In the genomic region with DNA sequence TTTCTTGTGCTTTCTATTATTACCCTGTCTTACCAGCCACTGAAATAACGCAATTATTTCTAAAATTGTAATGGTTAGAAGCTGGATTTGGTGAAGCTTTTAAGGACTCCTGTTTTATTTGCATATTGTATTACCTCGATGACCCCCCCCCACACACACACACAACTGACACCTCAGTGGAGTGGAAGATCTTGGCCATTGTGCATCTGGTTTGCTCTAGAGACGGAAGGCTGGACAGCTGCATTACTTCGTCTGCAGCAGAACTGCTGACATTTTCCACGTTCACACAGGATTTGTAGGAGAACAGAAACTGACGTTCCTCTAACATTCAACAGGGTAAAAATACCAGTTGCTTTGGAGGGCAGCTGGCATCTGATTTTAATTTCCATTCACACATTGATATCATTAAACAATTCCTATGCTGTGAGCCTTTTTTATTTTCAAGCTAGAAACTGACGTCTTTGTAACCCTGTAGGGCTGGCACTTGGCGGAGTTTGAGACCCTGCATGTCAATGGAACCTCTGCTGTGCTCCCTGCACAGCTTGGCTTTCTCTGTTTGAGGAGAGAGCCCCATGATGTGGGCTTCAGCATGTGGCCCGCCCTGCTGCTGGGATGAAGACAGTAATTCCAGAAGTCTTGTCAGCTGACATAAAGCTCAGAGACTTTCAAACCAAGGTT, we compare ENCODE assay signal across 18 mouse cellular contexts. TPM values are rescaled to one million over a fixed set of nuclear protein-coding genes. Genes with fewer than 3 reads are reported as not detected.
DNase-seq lines count a peak whose midpoint lies in the region; ATAC-seq lines count a peak whose summit lies in the region.
"Had no signal": no experiment of that assay in that cellular context is flagged by ENCODE, and none has a peak within 500 bp of the region (broad histone marks: within the 10 kb centered on the region; RNA-seq: fewer than 3 reads in every experiment).

No protein-coding gene starts in this region.

- no peaks in the 10 kb centered on the region for H3K36me3 ChIP-seq in hindbrain, embryonic 11.5 days (ENCODE audit: control insufficient read depth, insufficient read depth, low read length)
- H3K36me3 ChIP-seq in hindbrain, embryonic 10.5 days, result no peaks in the 10 kb centered on the region
- no peaks in the 10 kb centered on the region for H3K36me3 ChIP-seq in midbrain, embryonic 14.5 days (ENCODE audit: control insufficient read depth, insufficient read depth, low read length)
- H3K36me3 ChIP-seq in midbrain, embryonic 11.5 days (ENCODE audit: control insufficient read depth, insufficient read depth, low read length), result no peaks in the 10 kb centered on the region
- H3K36me3 ChIP-seq in stomach, embryonic 16.5 days (ENCODE audit: control insufficient read depth, insufficient read depth, low read length), result no peaks in the 10 kb centered on the region
- H3K36me3 ChIP-seq: heart, embryonic 13.5 days; kidney, embryonic 15.5 days had no signal

- H3K9me3 ChIP-seq in hindbrain, embryonic 11.5 days (ENCODE audit: control insufficient read depth, low read length), result no peaks in the 10 kb centered on the region; the same call in 1 of the 2 replicates
- H3K9me3 ChIP-seq in hindbrain, embryonic 10.5 days, result peaks cover 3% of the 10 kb centered on the region; the same call in 1 of the 2 replicates
- H3K9me3 ChIP-seq in midbrain, embryonic 14.5 days (ENCODE audit: control insufficient read depth, low read length), result no peaks in the 10 kb centered on the region
- no peaks in the 10 kb centered on the region for H3K9me3 ChIP-seq in midbrain, embryonic 11.5 days (ENCODE audit: control insufficient read depth, low read length)
- peaks cover 4% of the 10 kb centered on the region; the same call in 1 of the 2 replicates for H3K9me3 ChIP-seq in stomach, embryonic 16.5 days (replicated peaks; ENCODE audit: control insufficient read depth, low read length)
- H3K9me3 ChIP-seq: heart, embryonic 13.5 days; kidney, embryonic 15.5 days had no signal

- peak; percentile 12 for DNase-seq in hindbrain, embryonic 11.5 days (ENCODE audit: low spot score)
- DNase-seq in hindbrain, embryonic 10.5 days (ENCODE audit: low spot score), result no peak
- DNase-seq in midbrain, embryonic 14.5 days, result peak; percentile 32
- DNase-seq in midbrain, embryonic 11.5 days (ENCODE audit: low spot score, missing footprints), result no peak
- DNase-seq in forelimb bud, embryonic 11.5 days (ENCODE audit: low read depth, low spot score), result peak; percentile 27
- no peak for DNase-seq in heart, postnatal 36 days
- DNase-seq: adrenal gland, postnatal 25 days; gastrocnemius, postnatal 10 days; right cerebral cortex, postnatal 25 days had no signal

- no peaks in the 10 kb centered on the region for H3K27me3 ChIP-seq in hindbrain, embryonic 11.5 days (ENCODE audit: control insufficient read depth, insufficient read depth, low read length)
- no peaks in the 10 kb centered on the region for H3K27me3 ChIP-seq in hindbrain, embryonic 10.5 days (ENCODE audit: insufficient read depth, poor library complexity, severe bottlenecking)
- H3K27me3 ChIP-seq in midbrain, embryonic 14.5 days (ENCODE audit: control insufficient read depth, insufficient read depth, low read length), result no peaks in the 10 kb centered on the region
- no peaks in the 10 kb centered on the region for H3K27me3 ChIP-seq in midbrain, embryonic 11.5 days (ENCODE audit: control insufficient read depth, insufficient read depth, low read length)
- no peaks in the 10 kb centered on the region for H3K27me3 ChIP-seq in stomach, embryonic 16.5 days (ENCODE audit: control insufficient read depth, insufficient read depth, low read length)
- H3K27me3 ChIP-seq: heart, embryonic 13.5 days; kidney, embryonic 15.5 days; megakaryocyte, embryonic 14.5 days had no signal

- no peak overlapping the region for H3K4me2 ChIP-seq in hindbrain, embryonic 11.5 days (replicated peaks; ENCODE audit: low read depth, low read length)
- no peak overlapping the region for H3K4me2 ChIP-seq in midbrain, embryonic 14.5 days (ENCODE audit: low read length)
- H3K4me2 ChIP-seq in midbrain, embryonic 11.5 days, result no peak overlapping the region
- 0 out of 2 replicates have a peak overlapping the region, but pooled peaks have one; percentile 6 for H3K4me2 ChIP-seq in stomach, embryonic 16.5 days (ENCODE audit: low read depth, low read length)
- H3K4me2 ChIP-seq: heart, embryonic 13.5 days; kidney, embryonic 15.5 days; liver, embryonic 11.5 days had no signal

- H3K4me3 ChIP-seq in hindbrain, embryonic 11.5 days (ENCODE audit: low read depth, low read length), result no peak overlapping the region
- H3K4me3 ChIP-seq in hindbrain, embryonic 10.5 days, result no peak overlapping the region
- no peak overlapping the region for H3K4me3 ChIP-seq in midbrain, embryonic 14.5 days (replicated peaks; ENCODE audit: low read depth, low read length)
- H3K4me3 ChIP-seq in midbrain, embryonic 11.5 days (ENCODE audit: low read depth, low read length), result no peak overlapping the region
- H3K4me3 ChIP-seq in stomach, embryonic 16.5 days (replicated peaks; ENCODE audit: low read length), result no peak overlapping the region
- H3K4me3 ChIP-seq: heart, embryonic 13.5 days; kidney, embryonic 15.5 days; megakaryocyte, embryonic 14.5 days had no signal

- peak; percentile 42; the same call in 1 of the 2 replicates for ATAC-seq in hindbrain, embryonic 11.5 days (ENCODE audit: low FRiP score)
- ATAC-seq in midbrain, embryonic 14.5 days (ENCODE audit: low FRiP score, low TSS enrichment), result no peak; the same call in 1 of the 2 replicates
- no peak for ATAC-seq in midbrain, embryonic 11.5 days (ENCODE audit: low FRiP score)
- ATAC-seq in stomach, embryonic 16.5 days (ENCODE audit: insufficient read depth, low FRiP score), result no peak
- no peak for ATAC-seq in CD4-positive, CD25-positive, alpha-beta regulatory T cell, adult 4 months
- ATAC-seq: lung, postnatal 0 days had no signal

- no peak overlapping the region for H3K27ac ChIP-seq in hindbrain, embryonic 11.5 days (ENCODE audit: low read depth, low read length)
- no peak overlapping the region for H3K27ac ChIP-seq in hindbrain, embryonic 10.5 days
- no peak overlapping the region for H3K27ac ChIP-seq in midbrain, embryonic 14.5 days (replicated peaks; ENCODE audit: low read depth, low read length)
- no peak overlapping the region for H3K27ac ChIP-seq in midbrain, embryonic 11.5 days (ENCODE audit: low read depth, low read length)
- H3K27ac ChIP-seq in stomach, embryonic 16.5 days (ENCODE audit: low read length), result peak overlapping the region; percentile 63
- H3K27ac ChIP-seq: heart, embryonic 13.5 days; kidney, embryonic 15.5 days had no signal

- WGBS in hindbrain, embryonic 11.5 days, result 48% methylated on average over 9 of the region's 9 CpGs
- 56% methylated on average over 9 of the region's 9 CpGs for WGBS in hindbrain, embryonic 10.5 days
- 36% methylated on average over 9 of the region's 9 CpGs for WGBS in midbrain, embryonic 14.5 days
- 62% methylated on average over 9 of the region's 9 CpGs for WGBS in midbrain, embryonic 11.5 days
- 47% methylated on average over 9 of the region's 9 CpGs for WGBS in stomach, embryonic 16.5 days

- no peak overlapping the region for H3K9ac ChIP-seq in hindbrain, embryonic 11.5 days (ENCODE audit: low read depth, low read length)
- no peak overlapping the region for H3K9ac ChIP-seq in midbrain, embryonic 14.5 days (replicated peaks; ENCODE audit: low read length)
- no peak overlapping the region for H3K9ac ChIP-seq in midbrain, embryonic 11.5 days (ENCODE audit: low read length)
- H3K9ac ChIP-seq in stomach, embryonic 16.5 days (ENCODE audit: low read length), result no peak overlapping the region
- H3K9ac ChIP-seq: heart, embryonic 13.5 days; kidney, embryonic 15.5 days had no signal

- no peaks in the 10 kb centered on the region for H3K4me1 ChIP-seq in hindbrain, embryonic 11.5 days (replicated peaks; ENCODE audit: control insufficient read depth, insufficient read depth, low read length)
- H3K4me1 ChIP-seq in hindbrain, embryonic 10.5 days (replicated peaks), result peaks cover 15% of the 10 kb centered on the region; the same call in 1 of the 2 replicates
- 0 out of 2 replicates have a peak, but pooled peaks cover 5% of the 10 kb centered on the region for H3K4me1 ChIP-seq in midbrain, embryonic 14.5 days (ENCODE audit: control insufficient read depth, insufficient read depth, low read length)
- peaks cover 4% of the 10 kb centered on the region; the same call in 1 of the 2 replicates for H3K4me1 ChIP-seq in midbrain, embryonic 11.5 days (ENCODE audit: control insufficient read depth, insufficient read depth, low read length)
- H3K4me1 ChIP-seq in stomach, embryonic 16.5 days (ENCODE audit: control insufficient read depth, insufficient read depth, low read length), result 0 out of 2 replicates have a peak, but pooled peaks cover 2% of the 10 kb centered on the region
- H3K4me1 ChIP-seq: megakaryocyte, embryonic 14.5 days had no signal

- intact Hi-C loops in heart, postnatal 36 days (cut with DNase I), result no loop called here

RNA-seq across cellular contexts. Expression of a gene that starts 28.3 kb away (rescaled TPM):
- 0.36 and 0.39 TPM in 2 replicates for polyA plus RNA-seq in hindbrain, embryonic 11.5 days (2014; fragmentation: Nextera tagmentation; extraction: Ambion mirVana)
- polyA plus RNA-seq in hindbrain, embryonic 10.5 days (2016; fragmentation: Nextera tagmentation; extraction: Ambion mirVana), result 0.10 and 0.43 TPM in 2 replicates
- 0.22 TPM in 1 of 2 replicates, not detected in the other for polyA plus RNA-seq in midbrain, embryonic 14.5 days (2014; fragmentation: Nextera tagmentation; extraction: Ambion mirVana)
- 0.33 TPM in 1 of 2 replicates, not detected in the other for polyA plus RNA-seq in midbrain, embryonic 11.5 days (2014; fragmentation: Nextera tagmentation; extraction: Ambion mirVana)
- 0.26 and 0.41 TPM in 2 replicates for polyA plus RNA-seq in stomach, embryonic 16.5 days (2015; fragmentation: Nextera tagmentation; extraction: Ambion mirVana)
- polyA plus RNA-seq in CD4-positive, CD25-positive, alpha-beta regulatory T cell, adult 4 months (2017; shearing (Covaris generic)), result not detected
- total RNA-seq in heart, postnatal 36 days (2021), result not detected
- total RNA-seq: adrenal gland, postnatal 25 days; common myeloid progenitor, adult 5-6 weeks; gastrocnemius, postnatal 10 days; MEL had no signal
- polyA plus RNA-seq: heart, embryonic 13.5 days; kidney, embryonic 15.5 days; lung, postnatal 0 days had no signal

Comparison
In these comparisons a context has a peak if more than half of its experiments do, and no peak if none do; other contexts are left out.
1. DNase-seq: peak in hindbrain, embryonic 11.5 days (single experiment), midbrain, embryonic 14.5 days (single experiment) and forelimb bud, embryonic 11.5 days (single experiment); none in hindbrain, embryonic 10.5 days (single experiment), midbrain, embryonic 11.5 days (single experiment) and heart, postnatal 36 days (0 of 2).